Mouse (Mus musculus): ENCODE data around the gene Snx29.

DNA sequence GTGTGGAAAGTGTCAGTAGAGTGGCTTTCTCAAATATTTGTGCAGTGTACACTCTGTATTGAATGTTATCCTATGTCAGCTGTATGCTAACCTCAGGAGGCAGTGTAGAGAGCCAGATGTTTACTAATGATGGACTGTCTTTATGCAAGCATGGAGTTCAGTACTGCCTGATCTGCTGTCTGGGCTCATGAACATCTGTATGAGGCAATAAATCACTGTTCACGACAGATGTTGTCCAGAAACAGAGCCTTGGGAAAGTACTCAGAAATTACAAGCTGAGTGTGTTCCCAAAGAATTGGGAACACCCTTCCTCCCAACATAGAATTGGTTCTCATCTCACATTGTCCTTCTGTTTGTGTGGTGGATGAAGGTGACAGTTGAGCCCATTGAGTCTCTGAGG is 121.9 kb downstream of the Snx29 start:
- TF ChIP-seq CTCF (IDR thresholded peaks at IDR 0.05; ENCODE audit: borderline replicate concordance, control insufficient read depth, extremely low read depth, insufficient read depth, low read length, poor library complexity): no peak
- no peak for TF ChIP-seq POLR2A (IDR thresholded peaks at IDR 0.05; ENCODE audit: control insufficient read depth, extremely low read depth, insufficient read depth, low read length, poor library complexity)
